Comparison of ENCODE assay signal across 8 mouse cellular contexts in genomic region chr8:122566766-122567165, GRCm38 (mm10). TPM values are rescaled to one million over a fixed set of nuclear protein-coding genes. Genes with fewer than 3 reads are reported as not detected.
DNase-seq lines count a peak whose midpoint lies in the region; ATAC-seq and TF ChIP-seq lines count a peak whose summit lies in the region.

No protein-coding gene starts in this region.

- peak overlapping the region; percentile 86 for H3K4me3 ChIP-seq in heart, adult 2 months
- peak overlapping the region; percentile 91 for H3K4me3 ChIP-seq in embryonic facial prominence, embryonic 12.5 days
- peak overlapping the region; percentile 80 for H3K4me3 ChIP-seq in hindbrain, embryonic 14.5 days (replicated peaks; ENCODE audit: low read length)
- peak overlapping the region; percentile 77 for H3K4me3 ChIP-seq in midbrain, embryonic 16.5 days (ENCODE audit: low read depth, low read length)

- TF ChIP-seq CTCF in heart, adult 2 months (IDR thresholded peaks at IDR 0.05), result no peak

- peaks cover 9% of the 10 kb centered on the region for H3K4me1 ChIP-seq in heart, adult 2 months (ENCODE audit: control insufficient read depth, insufficient read depth, low read length)
- H3K4me1 ChIP-seq in embryonic facial prominence, embryonic 12.5 days, result peaks cover 19% of the 10 kb centered on the region
- H3K4me1 ChIP-seq in hindbrain, embryonic 14.5 days (replicated peaks; ENCODE audit: control insufficient read depth, insufficient read depth, low read length), result peaks cover 22% of the 10 kb centered on the region
- peaks cover 18% of the 10 kb centered on the region for H3K4me1 ChIP-seq in midbrain, embryonic 16.5 days (ENCODE audit: control insufficient read depth, insufficient read depth, low read length)

- H3K79me2 ChIP-seq in heart, adult 2 months (replicated peaks; ENCODE audit: control insufficient read depth, insufficient read depth, low read length), result no peaks in the 10 kb centered on the region

- no peaks in the 10 kb centered on the region for H3K9me3 ChIP-seq in embryonic facial prominence, embryonic 12.5 days
- no peaks in the 10 kb centered on the region for H3K9me3 ChIP-seq in hindbrain, embryonic 14.5 days (ENCODE audit: control insufficient read depth, low read length)
- H3K9me3 ChIP-seq in midbrain, embryonic 16.5 days (replicated peaks; ENCODE audit: control insufficient read depth, low read length, poor library complexity, severe bottlenecking), result no peaks in the 10 kb centered on the region

- ATAC-seq in embryonic facial prominence, embryonic 12.5 days (ENCODE audit: insufficient number of reproducible peaks, insufficient read depth, low FRiP score, low TSS enrichment), result no peak
- no peak for ATAC-seq in hindbrain, embryonic 14.5 days (ENCODE audit: low FRiP score)
- no peak for ATAC-seq in midbrain, embryonic 16.5 days

- H3K27me3 ChIP-seq in heart, adult 2 months (ENCODE audit: control insufficient read depth, insufficient read depth, low read length), result no peaks in the 10 kb centered on the region
- no peaks in the 10 kb centered on the region for H3K27me3 ChIP-seq in embryonic facial prominence, embryonic 12.5 days
- H3K27me3 ChIP-seq in hindbrain, embryonic 14.5 days (ENCODE audit: control insufficient read depth, insufficient read depth, low read length), result no peaks in the 10 kb centered on the region
- no peaks in the 10 kb centered on the region for H3K27me3 ChIP-seq in midbrain, embryonic 16.5 days (ENCODE audit: control insufficient read depth, insufficient read depth, low read depth, low read length)

- no peaks in the 10 kb centered on the region; the same call in 1 of the 2 replicates for H3K36me3 ChIP-seq in heart, adult 2 months (ENCODE audit: control insufficient read depth, insufficient read depth, low read length)
- peaks cover 27% of the 10 kb centered on the region for H3K36me3 ChIP-seq in embryonic facial prominence, embryonic 12.5 days
- H3K36me3 ChIP-seq in hindbrain, embryonic 14.5 days (replicated peaks; ENCODE audit: control insufficient read depth, insufficient read depth), result peaks cover 6% of the 10 kb centered on the region; the same call in 1 of the 2 replicates
- 0 out of 2 replicates have a peak, but pooled peaks cover 2% of the 10 kb centered on the region for H3K36me3 ChIP-seq in midbrain, embryonic 16.5 days (ENCODE audit: control insufficient read depth, insufficient read depth, low read length)

- no peak for TF ChIP-seq POLR2A in heart, adult 2 months (IDR thresholded peaks at IDR 0.05; ENCODE audit: insufficient read depth, low read depth, low read length)

- H3K27ac ChIP-seq in heart, adult 2 months, result peak overlapping the region; percentile 95
- peak overlapping the region; percentile 94 for H3K27ac ChIP-seq in embryonic facial prominence, embryonic 12.5 days
- peak overlapping the region; percentile 89 for H3K27ac ChIP-seq in hindbrain, embryonic 14.5 days
- peak overlapping the region; percentile 92 for H3K27ac ChIP-seq in midbrain, embryonic 16.5 days (ENCODE audit: low read length)

- peak overlapping the region; percentile 81 for H3K4me2 ChIP-seq in embryonic facial prominence, embryonic 12.5 days (replicated peaks)
- H3K4me2 ChIP-seq in hindbrain, embryonic 14.5 days (replicated peaks), result peak overlapping the region; percentile 87
- H3K4me2 ChIP-seq in midbrain, embryonic 16.5 days (ENCODE audit: low read length), result peak overlapping the region; percentile 98

- DNase-seq in heart, adult 2 months, result peak; percentile 45 to 58
- no peak for DNase-seq in heart, postnatal 36 days
- peak; percentile 66 for DNase-seq in ES-CJ7 (ENCODE audit: low read depth, low spot score)
- DNase-seq in hindbrain, embryonic 14.5 days (ENCODE audit: low spot score), result no peak
- no peak for DNase-seq in frontal cortex, postnatal 36 days (ENCODE audit: low spot score in 2 of 2)
- DNase-seq in layer of hippocampus, adult 11-12 months (ENCODE audit: low spot score), result no peak

- peak overlapping the region; percentile 85 for H3K9ac ChIP-seq in heart, adult 2 months (ENCODE audit: low read depth, low read length)
- H3K9ac ChIP-seq in embryonic facial prominence, embryonic 12.5 days, result peak overlapping the region; percentile 93; the same call in 1 of the 2 replicates
- peak overlapping the region; percentile 73 for H3K9ac ChIP-seq in hindbrain, embryonic 14.5 days
- H3K9ac ChIP-seq in midbrain, embryonic 16.5 days (ENCODE audit: low read depth, low read length), result peak overlapping the region; percentile 78

- 19% methylated on average over 6 of the region's 6 CpGs for WGBS in heart, adult 2 months
- WGBS in embryonic facial prominence, embryonic 12.5 days, result 41% methylated on average over 6 of the region's 6 CpGs
- 29% methylated on average over 6 of the region's 6 CpGs for WGBS in hindbrain, embryonic 14.5 days
- WGBS in midbrain, embryonic 16.5 days, result 17% methylated on average over 6 of the region's 6 CpGs

- intact Hi-C loops in heart, adult 2 months (cut with DNase I), result loop anchor here (2.0 to 5.0 kb wide), 2 partner anchors 44 to 111 kb away; partner anchors contain the start of genes Galns and Trappc2l
- intact Hi-C loops in heart, postnatal 36 days (cut with DNase I), result no loop called here

- TF ChIP-seq EP300 in heart, adult 2 months (IDR thresholded peaks at IDR 0.05; ENCODE audit: insufficient read depth, low read depth, low read length), result peak; percentile 5; the same call in 1 of the 2 replicates

RNA-seq across cellular contexts. Expression of gene Cdt1, which starts 1.0 kb away (rescaled TPM):
- total RNA-seq in heart, adult 2 months (2021), result 1 to 10 TPM; 2.0 to 2.7 TPM
- polyA plus RNA-seq in heart, adult 2 months (2012; rRNA removed), result 3.2 and 3.5 TPM in 2 replicates
- total RNA-seq in heart, postnatal 36 days (2021), result 1 to 10 TPM; 2.4 to 2.5 TPM
- 41.2 and 41.6 TPM in 2 replicates for polyA plus RNA-seq in embryonic facial prominence, embryonic 12.5 days (2016; fragmentation: Nextera tagmentation; extraction: Ambion mirVana)
- 6.2 and 8.1 TPM in 2 replicates for polyA plus RNA-seq in hindbrain, embryonic 14.5 days (2014; fragmentation: Nextera tagmentation; extraction: Ambion mirVana)
- polyA plus RNA-seq in midbrain, embryonic 16.5 days (2015; fragmentation: Nextera tagmentation; extraction: Ambion mirVana), result 5.7 and 6.2 TPM in 2 replicates

RNA-seq across cellular contexts. Expression of gene Aprt, which starts 9.9 kb away (rescaled TPM):
- total RNA-seq in heart, adult 2 months (2021), result 10 to 100 TPM; 36.6 to 38.5 TPM
- polyA plus RNA-seq in heart, adult 2 months (2012; rRNA removed), result 42.1 and 45.1 TPM in 2 replicates
- total RNA-seq in heart, postnatal 36 days (2021), result 10 to 100 TPM; 29.8 to 38.9 TPM
- polyA plus RNA-seq in embryonic facial prominence, embryonic 12.5 days (2016; fragmentation: Nextera tagmentation; extraction: Ambion mirVana), result 289 and 298 TPM in 2 replicates
- polyA plus RNA-seq in hindbrain, embryonic 14.5 days (2014; fragmentation: Nextera tagmentation; extraction: Ambion mirVana), result 183 and 187 TPM in 2 replicates
- polyA plus RNA-seq in midbrain, embryonic 16.5 days (2015; fragmentation: Nextera tagmentation; extraction: Ambion mirVana), result 156 and 157 TPM in 2 replicates

RNA-seq across cellular contexts. Expression of gene Piezo1, which starts 15.6 kb away (rescaled TPM):
- 10 to 100 TPM; 14.0 to 14.8 TPM for total RNA-seq in heart, adult 2 months (2021)
- polyA plus RNA-seq in heart, adult 2 months (2012; rRNA removed), result 48.5 and 55.5 TPM in 2 replicates
- 10 to 100 TPM; 18.8 to 21.6 TPM for total RNA-seq in heart, postnatal 36 days (2021)
- polyA plus RNA-seq in embryonic facial prominence, embryonic 12.5 days (2016; fragmentation: Nextera tagmentation; extraction: Ambion mirVana), result 11.6 and 16.7 TPM in 2 replicates
- polyA plus RNA-seq in hindbrain, embryonic 14.5 days (2014; fragmentation: Nextera tagmentation; extraction: Ambion mirVana), result 3.1 and 3.7 TPM in 2 replicates
- 1.8 and 2.0 TPM in 2 replicates for polyA plus RNA-seq in midbrain, embryonic 16.5 days (2015; fragmentation: Nextera tagmentation; extraction: Ambion mirVana)

RNA-seq across cellular contexts. Expression of gene Galns, which starts 44.5 kb away (rescaled TPM):
- 1 to 10 TPM; 3.1 to 3.2 TPM for total RNA-seq in heart, adult 2 months (2021)
- 4.9 and 5.0 TPM in 2 replicates for polyA plus RNA-seq in heart, adult 2 months (2012; rRNA removed)
- 1 to 10 TPM; 3.1 to 3.5 TPM for total RNA-seq in heart, postnatal 36 days (2021)
- polyA plus RNA-seq in embryonic facial prominence, embryonic 12.5 days (2016; fragmentation: Nextera tagmentation; extraction: Ambion mirVana), result 7.1 and 7.4 TPM in 2 replicates
- polyA plus RNA-seq in hindbrain, embryonic 14.5 days (2014; fragmentation: Nextera tagmentation; extraction: Ambion mirVana), result 5.8 and 6.0 TPM in 2 replicates
- 8.4 and 8.9 TPM in 2 replicates for polyA plus RNA-seq in midbrain, embryonic 16.5 days (2015; fragmentation: Nextera tagmentation; extraction: Ambion mirVana)

RNA-seq across cellular contexts. Expression of gene Trappc2l, which starts 44.7 kb away (rescaled TPM):
- total RNA-seq in heart, adult 2 months (2021), result 10 to 100 TPM; 58.6 to 65.4 TPM
- 161 and 207 TPM in 2 replicates for polyA plus RNA-seq in heart, adult 2 months (2012; rRNA removed)
- total RNA-seq in heart, postnatal 36 days (2021), result 10 to 100 TPM; 65.8 to 67.9 TPM
- polyA plus RNA-seq in embryonic facial prominence, embryonic 12.5 days (2016; fragmentation: Nextera tagmentation; extraction: Ambion mirVana), result 46.3 and 56.3 TPM in 2 replicates
- 118 and 130 TPM in 2 replicates for polyA plus RNA-seq in hindbrain, embryonic 14.5 days (2014; fragmentation: Nextera tagmentation; extraction: Ambion mirVana)
- 93.8 and 101 TPM in 2 replicates for polyA plus RNA-seq in midbrain, embryonic 16.5 days (2015; fragmentation: Nextera tagmentation; extraction: Ambion mirVana)

Comparison
In these comparisons a context has a peak if more than half of its experiments do, and no peak if none do; other contexts are left out.
1. DNase-seq: peak in heart, adult 2 months (2 of 2) and ES-CJ7 (single experiment); none in heart, postnatal 36 days (0 of 2), hindbrain, embryonic 14.5 days (single experiment), frontal cortex, postnatal 36 days (0 of 2) and layer of hippocampus, adult 11-12 months (single experiment).
2. Peak in every context shown above with its lines, with median percentiles within 50 percentile points of each other: H3K27ac ChIP-seq, H3K4me3 ChIP-seq, H3K9ac ChIP-seq and H3K4me2 ChIP-seq.